Mouse (Mus musculus): ENCODE measurements around the gene Cadps2.

GRCm38 (mm10) chr6:23383004-23383347 is 456.2 kb downstream of the Cadps2 start:
- TF ChIP-seq POLR2A (IDR thresholded peaks at IDR 0.05; ENCODE audit: insufficient read length, low read depth), result no peak
- no peak for TF ChIP-seq USF1 (IDR thresholded peaks at IDR 0.05; ENCODE audit: low read depth)
- no peak for TF ChIP-seq MYOD1 (IDR thresholded peaks at IDR 0.05; ENCODE audit: control insufficient read depth in 1 of 3, insufficient read length in 2 of 3, low read depth in 2 of 3)
- no peak for TF ChIP-seq POLR2AphosphoS2 (IDR thresholded peaks at IDR 0.05; ENCODE audit: insufficient read length, low read depth)
- no peak for TF ChIP-seq TCF3 (IDR thresholded peaks at IDR 0.05; ENCODE audit: insufficient read length, low read depth)

Data from myocyte (in vitro differentiated cells).